11 mouse cellular contexts compared by ENCODE assay signal in the genomic region with DNA sequence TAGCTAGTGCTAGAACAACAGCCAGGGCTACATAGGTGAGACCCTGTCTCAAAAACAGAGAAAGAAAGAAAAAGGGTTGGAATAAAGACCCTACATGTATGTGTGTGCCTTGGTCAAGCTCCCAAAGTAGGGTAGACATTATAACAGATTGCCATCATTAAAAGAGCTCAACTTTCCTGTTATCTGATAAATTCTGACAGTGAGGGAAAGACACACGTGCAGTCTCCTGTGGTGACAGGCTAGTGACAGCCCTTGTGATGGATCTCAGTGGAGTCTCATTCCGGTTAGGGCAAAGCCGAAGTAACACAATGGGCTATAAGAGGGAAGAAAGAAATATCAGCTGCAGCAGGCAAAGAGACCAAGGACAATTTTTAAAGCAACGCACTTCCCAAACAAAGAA. TPM values are rescaled to one million over a fixed set of nuclear protein-coding genes. Genes with fewer than 3 reads are reported as not detected.
A peak's percentile ranks its signal among the peaks of the same experiment; 100 is the strongest.
DNase-seq lines count a peak whose midpoint lies in the region; ATAC-seq and TF ChIP-seq lines count a peak whose summit lies in the region.
"Had no signal": no experiment of that assay in that cellular context is flagged by ENCODE, and none has a peak within 500 bp of the region (broad histone marks: within the 10 kb centered on the region; RNA-seq: fewer than 3 reads in every experiment).

No protein-coding gene starts in this region.

- peaks cover 12% of the 10 kb centered on the region for H3K36me3 ChIP-seq in hindbrain, embryonic 10.5 days
- H3K36me3 ChIP-seq in hindbrain, embryonic 11.5 days (ENCODE audit: control insufficient read depth, insufficient read depth, low read length), result no peaks in the 10 kb centered on the region
- no peaks in the 10 kb centered on the region for H3K36me3 ChIP-seq in ES-Bruce4 (ENCODE audit: control insufficient read depth, insufficient read depth, low read length, poor library complexity, severe bottlenecking)
- no peaks in the 10 kb centered on the region for H3K36me3 ChIP-seq in liver, embryonic 16.5 days (ENCODE audit: control insufficient read depth, insufficient read depth)
- H3K36me3 ChIP-seq: intestine, embryonic 15.5 days; stomach, embryonic 15.5 days had no signal

- H3K27me3 ChIP-seq in hindbrain, embryonic 10.5 days (ENCODE audit: insufficient read depth, poor library complexity, severe bottlenecking), result no peaks in the 10 kb centered on the region
- H3K27me3 ChIP-seq in hindbrain, embryonic 11.5 days (ENCODE audit: control insufficient read depth, insufficient read depth, low read length), result no peaks in the 10 kb centered on the region
- no peaks in the 10 kb centered on the region for H3K27me3 ChIP-seq in ES-Bruce4 (ENCODE audit: control insufficient read depth, insufficient read depth, low read length, poor library complexity, severe bottlenecking)
- H3K27me3 ChIP-seq in liver, embryonic 16.5 days (ENCODE audit: control insufficient read depth, insufficient read depth, low read depth, low read length), result no peaks in the 10 kb centered on the region
- H3K27me3 ChIP-seq: intestine, embryonic 15.5 days; stomach, embryonic 15.5 days had no signal

- ATAC-seq in hindbrain, embryonic 11.5 days (ENCODE audit: low FRiP score), result no peak
- no peak for ATAC-seq in liver, embryonic 16.5 days (ENCODE audit: low read depth)

- TF ChIP-seq CTCF in ES-Bruce4 (IDR thresholded peaks at IDR 0.05; ENCODE audit: low read depth, low read length), result no peak

- H3K4me2 ChIP-seq in hindbrain, embryonic 11.5 days (replicated peaks; ENCODE audit: low read depth, low read length), result no peak overlapping the region
- H3K4me2 ChIP-seq in liver, embryonic 16.5 days (ENCODE audit: low read depth, low read length), result peak overlapping the region; percentile 82

- no peak overlapping the region for H3K9ac ChIP-seq in hindbrain, embryonic 11.5 days (ENCODE audit: low read depth, low read length)
- H3K9ac ChIP-seq in ES-Bruce4 (ENCODE audit: low read depth, poor library complexity, severe bottlenecking), result peak overlapping the region; percentile 65
- H3K9ac ChIP-seq in liver, embryonic 16.5 days (ENCODE audit: low read depth, low read length), result peak overlapping the region; percentile 69
- H3K9ac ChIP-seq: intestine, embryonic 15.5 days; stomach, embryonic 15.5 days had no signal

- no peaks in the 10 kb centered on the region for H3K9me3 ChIP-seq in hindbrain, embryonic 10.5 days
- no peaks in the 10 kb centered on the region for H3K9me3 ChIP-seq in hindbrain, embryonic 11.5 days (ENCODE audit: control insufficient read depth, low read length)
- no peaks in the 10 kb centered on the region for H3K9me3 ChIP-seq in ES-Bruce4 (replicated peaks; ENCODE audit: control insufficient read depth, insufficient read depth, low read length, poor library complexity, severe bottlenecking)
- H3K9me3 ChIP-seq in liver, embryonic 16.5 days (replicated peaks; ENCODE audit: control insufficient read depth, low read length), result no peaks in the 10 kb centered on the region
- H3K9me3 ChIP-seq: intestine, embryonic 15.5 days; stomach, embryonic 15.5 days had no signal

- 81% methylated on average over 4 of the region's 4 CpGs for WGBS in hindbrain, embryonic 10.5 days
- WGBS in hindbrain, embryonic 11.5 days, result 75% methylated on average over 4 of the region's 4 CpGs
- WGBS in liver, embryonic 16.5 days (ENCODE audit: insufficient replicate concordance), result 62% methylated on average over 4 of the region's 4 CpGs

- DNase-seq in hindbrain, embryonic 10.5 days (ENCODE audit: low spot score), result no peak
- no peak for DNase-seq in hindbrain, embryonic 11.5 days (ENCODE audit: low spot score)
- DNase-seq in c-Kit-negative CD71-positive TER-119-positive erythroid progenitor cells, embryonic 14.5 days (ENCODE audit: low read depth, low spot score), result peak; percentile 48
- no peak for DNase-seq in Muller cell, postnatal 12 days (ENCODE audit: inconsistent ontology term)
- no peak for DNase-seq in thymus, postnatal 0 days (ENCODE audit: low spot score)
- DNase-seq: cerebellum, adult 9-10 months; layer of hippocampus, postnatal 36 days had no signal

- H3K27ac ChIP-seq in hindbrain, embryonic 10.5 days, result peak overlapping the region; percentile 73
- H3K27ac ChIP-seq in hindbrain, embryonic 11.5 days (ENCODE audit: low read depth, low read length), result no peak overlapping the region
- peak overlapping the region; percentile 92 for H3K27ac ChIP-seq in ES-Bruce4 (ENCODE audit: insufficient read depth, low read length)
- H3K27ac ChIP-seq in liver, embryonic 16.5 days (ENCODE audit: low read length), result peak overlapping the region; percentile 97
- H3K27ac ChIP-seq: intestine, embryonic 15.5 days had no signal

- H3K4me1 ChIP-seq in hindbrain, embryonic 10.5 days (replicated peaks), result peaks cover 22% of the 10 kb centered on the region
- no peaks in the 10 kb centered on the region; the same call in 1 of the 2 replicates for H3K4me1 ChIP-seq in hindbrain, embryonic 11.5 days (replicated peaks; ENCODE audit: control insufficient read depth, insufficient read depth, low read length)
- peaks cover 6% of the 10 kb centered on the region for H3K4me1 ChIP-seq in ES-Bruce4 (ENCODE audit: control insufficient read depth, insufficient read depth, low read length)
- peaks cover 32% of the 10 kb centered on the region for H3K4me1 ChIP-seq in liver, embryonic 16.5 days (ENCODE audit: control insufficient read depth, low read depth, low read length)

- H3K4me3 ChIP-seq in hindbrain, embryonic 10.5 days, result no peak overlapping the region
- H3K4me3 ChIP-seq in hindbrain, embryonic 11.5 days (ENCODE audit: low read depth, low read length), result no peak overlapping the region
- H3K4me3 ChIP-seq in ES-Bruce4 (ENCODE audit: low read depth, low read length), result peak overlapping the region; percentile 41; the same call in 1 of the 2 replicates
- peak overlapping the region; percentile 64 for H3K4me3 ChIP-seq in liver, embryonic 16.5 days (ENCODE audit: low read depth, low read length)

- TF ChIP-seq EP300 in ES-Bruce4 (IDR thresholded peaks at IDR 0.05; ENCODE audit: insufficient read depth, low read depth, low read length), result no peak

- no peak for TF ChIP-seq POLR2A in ES-Bruce4 (IDR thresholded peaks at IDR 0.05; ENCODE audit: insufficient read depth, low read length)

RNA-seq across cellular contexts. Expression of a gene that starts 1.1 kb away (rescaled TPM):
- 4.5 and 5.5 TPM in 2 replicates for polyA plus RNA-seq in hindbrain, embryonic 10.5 days (2016; fragmentation: Nextera tagmentation; extraction: Ambion mirVana)
- polyA plus RNA-seq in hindbrain, embryonic 11.5 days (2014; fragmentation: Nextera tagmentation; extraction: Ambion mirVana), result 5.5 and 7.7 TPM in 2 replicates
- polyA plus RNA-seq in ES-Bruce4 (2011; ENCODE audit: insufficient read depth, insufficient read length, low read depth, missing spikeins), result 20.2 and 20.5 TPM in 2 replicates
- 12.7 and 13.8 TPM in 2 replicates for polyA plus RNA-seq in liver, embryonic 16.5 days (2015; fragmentation: Nextera tagmentation; extraction: Ambion mirVana)
- polyA plus RNA-seq in thymus, postnatal 0 days (2015; fragmentation: Nextera tagmentation; extraction: Ambion mirVana), result 140 and 157 TPM in 2 replicates

RNA-seq across cellular contexts. Expression of a gene that starts 20.8 kb away (rescaled TPM):
- 91.8 and 92.7 TPM in 2 replicates for polyA plus RNA-seq in hindbrain, embryonic 10.5 days (2016; fragmentation: Nextera tagmentation; extraction: Ambion mirVana)
- polyA plus RNA-seq in hindbrain, embryonic 11.5 days (2014; fragmentation: Nextera tagmentation; extraction: Ambion mirVana), result 78.9 and 80.3 TPM in 2 replicates
- 61.3 and 68.4 TPM in 2 replicates for polyA plus RNA-seq in ES-Bruce4 (2011; ENCODE audit: insufficient read depth, insufficient read length, low read depth, missing spikeins)
- 23.4 and 25.4 TPM in 2 replicates for polyA plus RNA-seq in liver, embryonic 16.5 days (2015; fragmentation: Nextera tagmentation; extraction: Ambion mirVana)
- polyA plus RNA-seq in thymus, postnatal 0 days (2015; fragmentation: Nextera tagmentation; extraction: Ambion mirVana), result 59.8 and 73.2 TPM in 2 replicates

RNA-seq across cellular contexts. Expression of a gene that starts 32.1 kb away (rescaled TPM):
- 61.7 and 64.6 TPM in 2 replicates for polyA plus RNA-seq in hindbrain, embryonic 10.5 days (2016; fragmentation: Nextera tagmentation; extraction: Ambion mirVana)
- 61.2 and 69.5 TPM in 2 replicates for polyA plus RNA-seq in hindbrain, embryonic 11.5 days (2014; fragmentation: Nextera tagmentation; extraction: Ambion mirVana)
- polyA plus RNA-seq in ES-Bruce4 (2011; ENCODE audit: insufficient read depth, insufficient read length, low read depth, missing spikeins), result 46.0 and 48.7 TPM in 2 replicates
- polyA plus RNA-seq in liver, embryonic 16.5 days (2015; fragmentation: Nextera tagmentation; extraction: Ambion mirVana), result 32.5 and 32.7 TPM in 2 replicates
- 65.1 and 75.2 TPM in 2 replicates for polyA plus RNA-seq in thymus, postnatal 0 days (2015; fragmentation: Nextera tagmentation; extraction: Ambion mirVana)

Comparison
In these comparisons a context has a peak if more than half of its experiments do, and no peak if none do; other contexts are left out.
1. H3K4me3 ChIP-seq: peak in ES-Bruce4 (single experiment) and liver, embryonic 16.5 days (single experiment); none in hindbrain, embryonic 10.5 days (single experiment) and hindbrain, embryonic 11.5 days (single experiment).